Mouse (Mus musculus): ENCODE measurements around the gene Aldh3b3. TPM values are rescaled to one million over a fixed set of nuclear protein-coding genes. Genes with fewer than 3 reads are reported as not detected.

The Aldh3b3 gene
- total and polyA plus RNA-seq, 3 experiments: not detected

GRCm38 (mm10) chr19:4004331-4004730 is 45.9 kb downstream of the Aldh3b3 start:
- DNase-seq (ENCODE audit: extremely low read depth): no peak
- Histone ChIP-seq H3K36me3 (replicated peaks in 1 of 2; ENCODE audit: control insufficient read depth in 1 of 2, insufficient read depth in 1 of 2, low read length in 1 of 2) (peaks cover 45 to 73% of the 10 kb centered on the region in 2 experiments), H3K4me2 (ENCODE audit: insufficient read depth, low read depth, poor library complexity, severe bottlenecking) (no peak overlapping the region)

GRCm38 (mm10) chr19:4005091-4005490 is 46.6 kb downstream of the Aldh3b3 start:
- H3K9me3 ChIP-seq (replicated peaks; ENCODE audit: low read length): no peaks in the 10 kb centered on the region
- H3K4me3 ChIP-seq (replicated peaks in 1 of 3; ENCODE audit: low read depth in 2 of 3, low read length in 2 of 3, poor library complexity in 1 of 3): no peak overlapping the region
- H3K36me3 ChIP-seq (replicated peaks in 1 of 2; ENCODE audit: control insufficient read depth in 1 of 2, insufficient read depth in 1 of 2, low read length in 1 of 2): peaks cover 53 to 81% of the 10 kb centered on the region in 2 experiments
- in situ Hi-C loops (cut with MboI; ENCODE audit: low pct_ligation_motif_present, low pct_unique_long_range_greater_than_20kb, low sequenced_read_pairs) (no loop called here), dilution Hi-C loops (cut with MboI; ENCODE audit: extremely low pct_ligation_motif_present, extremely low pct_unique_long_range_greater_than_20kb, low sequenced_read_pairs) (no loop called here)
- no peak overlapping the region for H3K27ac ChIP-seq (ENCODE audit: insufficient read depth, low read depth)
- no peak overlapping the region for H3K9ac ChIP-seq (ENCODE audit: insufficient read depth, low read depth)
- TF ChIP-seq MAFK (IDR thresholded peaks at IDR 0.05; ENCODE audit: insufficient replicate concordance, low read length) (no peak), E2F4 (IDR thresholded peaks at IDR 0.05; ENCODE audit: insufficient replicate concordance, low read depth, low read length) (no peak), EP300 (IDR thresholded peaks at IDR 0.05; ENCODE audit: low read length) (no peak), CHD2 (IDR thresholded peaks at IDR 0.05; ENCODE audit: low read length) (no peak), BHLHE40 (IDR thresholded peaks at IDR 0.05; ENCODE audit: low read depth, low read length) (no peak), POLR2AphosphoS2 (IDR thresholded peaks at IDR 0.05; ENCODE audit: low read depth, low read length) (no peak), MEF2A (IDR thresholded peaks at IDR 0.05; ENCODE audit: borderline replicate concordance, low read depth, low read length) (no peak), RCOR1 (conservative IDR thresholded peaks at IDR 0.05; ENCODE audit: low read depth, low read length) (no peak), CTCF (conservative IDR thresholded peaks at IDR 0.05 in 1 of 2, IDR thresholded peaks at IDR 0.05 in 1 of 2; ENCODE audit: low read depth in 2 of 2, low read length in 2 of 2) (no peak), TBP (conservative IDR thresholded peaks at IDR 0.05; ENCODE audit: low read depth, low read length) (no peak), USF2 (conservative IDR thresholded peaks at IDR 0.05; ENCODE audit: low read depth, low read length) (no peak), SMC3 (IDR thresholded peaks at IDR 0.05; ENCODE audit: low read depth, low read length) (no peak), ZNF384 (IDR thresholded peaks at IDR 0.05; ENCODE audit: low read depth, low read length) (no peak), USF1 (IDR thresholded peaks at IDR 0.05; ENCODE audit: low read depth, low read length) (no peak), TCF12 (IDR thresholded peaks at IDR 0.05; ENCODE audit: low read depth, low read length) (no peak), ZKSCAN1 (IDR thresholded peaks at IDR 0.05; ENCODE audit: borderline replicate concordance, low read depth, low read length) (no peak)
- H3K4me2 ChIP-seq (ENCODE audit: insufficient read depth, low read depth, poor library complexity, severe bottlenecking): no peak overlapping the region
- no peaks in the 10 kb centered on the region for H3K27me3 ChIP-seq (replicated peaks)
- no peak for DNase-seq (ENCODE audit: extremely low read depth)
- peaks cover 5 to 12% of the 10 kb centered on the region in 2 experiments for H3K4me1 ChIP-seq (ENCODE audit: control insufficient read depth in 1 of 2, insufficient read depth in 2 of 2)
- no peaks in the 10 kb centered on the region for H3K79me2 ChIP-seq (replicated peaks; ENCODE audit: control insufficient read depth, extremely low read depth, insufficient read depth, poor library complexity, severe bottlenecking)

More at GRCm38 (mm10) chr19:4004331-4004730, 45.9 kb downstream of the Aldh3b3 start:
- H3K9me3 ChIP-seq (replicated peaks; ENCODE audit: low read length): no peaks in the 10 kb centered on the region
- TF ChIP-seq MAX (IDR thresholded peaks at IDR 0.05; ENCODE audit: low read length) (no peak), MEF2A (IDR thresholded peaks at IDR 0.05; ENCODE audit: borderline replicate concordance, low read depth, low read length) (no peak), ETS1 (conservative IDR thresholded peaks at IDR 0.05; ENCODE audit: low read depth, low read length) (no peak), ZC3H11A (IDR thresholded peaks at IDR 0.05; ENCODE audit: low read depth, low read length) (no peak)
- no peaks in the 10 kb centered on the region for H3K27me3 ChIP-seq (replicated peaks)
- no peak overlapping the region for H3K4me3 ChIP-seq (replicated peaks in 1 of 3; ENCODE audit: low read depth in 2 of 3, low read length in 2 of 3, poor library complexity in 1 of 3)
- dilution Hi-C loops (cut with MboI; ENCODE audit: extremely low pct_ligation_motif_present, extremely low pct_unique_long_range_greater_than_20kb, low sequenced_read_pairs) (no loop called here), in situ Hi-C loops (cut with MboI; ENCODE audit: low pct_ligation_motif_present, low pct_unique_long_range_greater_than_20kb, low sequenced_read_pairs) (no loop called here)
- H3K4me1 ChIP-seq (ENCODE audit: control insufficient read depth in 1 of 2, insufficient read depth in 2 of 2): peaks cover 8 to 17% of the 10 kb centered on the region in 2 experiments
- no peak overlapping the region for H3K27ac ChIP-seq (ENCODE audit: insufficient read depth, low read depth)
- H3K9ac ChIP-seq (ENCODE audit: insufficient read depth, low read depth): no peak overlapping the region
- no peaks in the 10 kb centered on the region for H3K79me2 ChIP-seq (replicated peaks; ENCODE audit: control insufficient read depth, extremely low read depth, insufficient read depth, poor library complexity, severe bottlenecking)
